Mouse (Mus musculus) urinary bladder, postnatal 4 days (tissue): ENCODE results near the gene Gadd45b.

Source experiments
- DNase-seq, 2 experiments: peaks; one replicate each; pipeline ENCODE4 v3.0.0; 2021 to 2022; ENCODE audit warnings: low spot score in 2 of 2

Gene Gadd45b

GRCm38 (mm10) chr10:80956385-80956784 is 26.5 kb downstream of the Gadd45b start:
- DNase-seq: no peak

GRCm38 (mm10) chr10:80956901-80957300 is 27.0 kb downstream of the Gadd45b start:
- DNase-seq: no peak

- DNase-seq: no peak
Measured at GRCm38 (mm10) chr10:80957791-80958190, 27.9 kb downstream of the Gadd45b start.

GRCm38 (mm10) chr10:80958979-80959637 is 29.2 kb downstream of the Gadd45b start:
- DNase-seq: no peak

- peak; percentile 72 to 73 for DNase-seq
Measured at GRCm38 (mm10) chr10:80960551-80961508, 31.0 kb downstream of the Gadd45b start.

- DNase-seq: peak in 1 of 2 experiments; percentile 58
Measured at GRCm38 (mm10) chr10:80962051-80962472, 32.2 kb downstream of the Gadd45b start.

GRCm38 (mm10) chr10:80962585-80962984 is 32.7 kb downstream of the Gadd45b start:
- DNase-seq: no peak

GRCm38 (mm10) chr10:80963031-80963975 is 33.4 kb downstream of the Gadd45b start:
- no peak for DNase-seq

GRCm38 (mm10) chr10:80966296-80966695 is 36.4 kb downstream of the Gadd45b start:
- no peak for DNase-seq

GRCm38 (mm10) chr10:80967101-80967656 is 37.3 kb downstream of the Gadd45b start:
- no peak for DNase-seq

GRCm38 (mm10) chr10:80968106-80968505 is 38.2 kb downstream of the Gadd45b start:
- no peak for DNase-seq

GRCm38 (mm10) chr10:80969298-80969697 is 39.4 kb downstream of the Gadd45b start:
- no peak for DNase-seq

- DNase-seq: no peak
Measured at GRCm38 (mm10) chr10:80970159-80970558, 40.3 kb downstream of the Gadd45b start.

GRCm38 (mm10) chr10:80971533-80971932 is 41.7 kb downstream of the Gadd45b start:
- DNase-seq: no peak

GRCm38 (mm10) chr10:80972071-80972987 is 42.5 kb downstream of the Gadd45b start:
- peak in 1 of 2 experiments; percentile 75 for DNase-seq

GRCm38 (mm10) chr10:80973722-80974121 is 43.8 kb downstream of the Gadd45b start:
- DNase-seq: no peak

GRCm38 (mm10) chr10:80975478-80975877 is 45.6 kb downstream of the Gadd45b start:
- no peak for DNase-seq

GRCm38 (mm10) chr10:80981564-80982112 is 51.8 kb downstream of the Gadd45b start:
- no peak for DNase-seq
